Mouse (Mus musculus): Measurements from ENCODE around the gene Alpk1. TPM values are rescaled to one million over a fixed set of nuclear protein-coding genes. Genes with fewer than 3 reads are reported as not detected.

Alpk1 gene
- polyA plus RNA-seq, 1 experiment from 2014 or later, result 0.64 TPM

GRCm38 (mm10) chr3:127743614-127744365, 36.5 kb downstream of the Alpk1 start:
- Histone ChIP-seq H3K4me1 (ENCODE audit: control insufficient read depth, insufficient read depth, low read length) (peaks cover 13% of the 10 kb centered on the region), H3K27me3 (ENCODE audit: control insufficient read depth, insufficient read depth, low read length) (peaks cover 10% of the 10 kb centered on the region), H3K9ac (ENCODE audit: low read length) (no peak overlapping the region), H3K4me2 (ENCODE audit: low read depth) (no peak overlapping the region), H3K4me3 (ENCODE audit: low read depth, low read length) (no peak overlapping the region), H3K27ac (ENCODE audit: low read depth, low read length) (no peak overlapping the region), H3K36me3 (ENCODE audit: control insufficient read depth, insufficient read depth, low read length) (no peaks in the 10 kb centered on the region), H3K9me3 (ENCODE audit: control insufficient read depth, low read length) (no peaks in the 10 kb centered on the region)
- 51% methylated on average over 13 of the region's 14 CpGs for WGBS
- DNase-seq (ENCODE audit: low spot score) (no peak), ATAC-seq (ENCODE audit: insufficient read depth, low FRiP score, low TSS enrichment) (peak; percentile 45; the same call in 1 of the 2 replicates)

- Histone ChIP-seq H3K4me3 (ENCODE audit: low read depth, low read length) (no peak overlapping the region), H3K4me1 (ENCODE audit: control insufficient read depth, insufficient read depth, low read length) (peaks cover 10% of the 10 kb centered on the region), H3K27me3 (ENCODE audit: control insufficient read depth, insufficient read depth, low read length) (peaks cover 4% of the 10 kb centered on the region), H3K27ac (ENCODE audit: low read depth, low read length) (no peak overlapping the region), H3K36me3 (ENCODE audit: control insufficient read depth, insufficient read depth, low read length) (no peaks in the 10 kb centered on the region), H3K9me3 (ENCODE audit: control insufficient read depth, low read length) (no peaks in the 10 kb centered on the region), H3K4me2 (ENCODE audit: low read depth) (no peak overlapping the region), H3K9ac (ENCODE audit: low read length) (no peak overlapping the region)
- DNase-seq (ENCODE audit: low spot score) (no peak), ATAC-seq (ENCODE audit: insufficient read depth, low FRiP score, low TSS enrichment) (no peak)
- WGBS, result 96% methylated on average over 3 of the region's 3 CpGs
Measured at GRCm38 (mm10) chr3:127741473-127741872, 38.9 kb downstream of the Alpk1 start.

DNA sequence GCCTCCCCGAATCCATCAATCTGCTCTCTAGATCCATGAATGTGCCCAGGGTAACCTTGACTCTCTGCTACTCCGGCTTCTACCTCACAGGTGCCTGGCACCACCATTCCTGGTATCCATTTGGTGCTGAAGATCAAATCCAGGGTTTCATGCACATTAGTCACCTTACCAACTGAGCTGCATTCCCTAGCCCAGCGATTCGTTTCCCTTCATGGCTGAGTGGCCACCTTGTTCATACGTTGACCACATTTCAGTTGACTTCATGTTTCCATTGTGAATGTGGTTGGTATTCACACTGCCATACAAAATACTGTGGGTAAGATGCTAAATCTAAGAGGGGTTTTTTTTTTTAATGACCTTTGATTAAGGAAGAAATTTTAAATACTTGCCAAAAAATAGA, 42.5 kb downstream of the Alpk1 start:
- ATAC-seq (ENCODE audit: insufficient read depth, low FRiP score, low TSS enrichment), result no peak
- Histone ChIP-seq H3K9me3 (ENCODE audit: control insufficient read depth, low read length) (no peaks in the 10 kb centered on the region), H3K4me1 (ENCODE audit: control insufficient read depth, insufficient read depth, low read length) (no peaks in the 10 kb centered on the region), H3K4me2 (ENCODE audit: low read depth) (no peak overlapping the region), H3K27ac (ENCODE audit: low read depth, low read length) (no peak overlapping the region), H3K36me3 (ENCODE audit: control insufficient read depth, insufficient read depth, low read length) (no peaks in the 10 kb centered on the region), H3K4me3 (ENCODE audit: low read depth, low read length) (no peak overlapping the region), H3K27me3 (ENCODE audit: control insufficient read depth, insufficient read depth, low read length) (0 out of 2 replicates have a peak, but pooled peaks cover 2% of the 10 kb centered on the region), H3K9ac (ENCODE audit: low read length) (no peak overlapping the region)
- 81% methylated on average over 5 of the region's 5 CpGs for WGBS
- DNase-seq (ENCODE audit: low spot score), result no peak

DNA sequence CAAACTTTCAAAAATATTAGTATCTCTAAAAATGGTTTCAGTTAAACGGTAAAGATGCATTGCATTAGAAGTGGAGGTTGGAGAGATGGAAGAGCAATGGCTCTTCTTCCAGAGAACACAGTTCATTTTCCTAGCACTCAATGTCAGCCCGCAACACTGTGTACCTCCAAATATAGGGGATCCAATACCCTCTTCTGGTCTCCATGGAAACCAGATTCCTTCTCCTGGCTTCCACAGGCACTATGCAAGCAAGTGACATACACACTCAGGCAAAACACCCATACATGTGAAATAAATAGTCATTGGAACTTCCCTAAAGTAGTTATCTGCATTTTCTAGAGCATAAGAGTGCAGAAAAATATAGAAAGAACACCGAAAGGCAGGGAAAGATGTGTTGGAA, 44.9 kb downstream of the Alpk1 start:
- WGBS, result 92% methylated on average over 3 of the region's 3 CpGs
- no peak overlapping the region for H3K27ac ChIP-seq (ENCODE audit: low read depth, low read length)
- no peaks in the 10 kb centered on the region for H3K4me1 ChIP-seq (ENCODE audit: control insufficient read depth, insufficient read depth, low read length)
- ATAC-seq (ENCODE audit: insufficient read depth, low FRiP score, low TSS enrichment) (no peak), DNase-seq (ENCODE audit: low spot score) (no peak)
- H3K4me2 ChIP-seq (ENCODE audit: low read depth), result no peak overlapping the region
- no peaks in the 10 kb centered on the region for H3K36me3 ChIP-seq (ENCODE audit: control insufficient read depth, insufficient read depth, low read length)
- no peaks in the 10 kb centered on the region for H3K9me3 ChIP-seq (ENCODE audit: control insufficient read depth, low read length)
- no peak overlapping the region for H3K4me3 ChIP-seq (ENCODE audit: low read depth, low read length)
- H3K27me3 ChIP-seq (ENCODE audit: control insufficient read depth, insufficient read depth, low read length), result 0 out of 2 replicates have a peak, but pooled peaks cover 2% of the 10 kb centered on the region
- no peak overlapping the region for H3K9ac ChIP-seq (ENCODE audit: low read length)

- Histone ChIP-seq H3K27me3 (ENCODE audit: control insufficient read depth, insufficient read depth, low read length) (0 out of 2 replicates have a peak, but pooled peaks cover 2% of the 10 kb centered on the region), H3K4me3 (ENCODE audit: low read depth, low read length) (no peak overlapping the region), H3K4me1 (ENCODE audit: control insufficient read depth, insufficient read depth, low read length) (0 out of 2 replicates have a peak, but pooled peaks cover 4% of the 10 kb centered on the region), H3K9ac (ENCODE audit: low read length) (no peak overlapping the region), H3K9me3 (ENCODE audit: control insufficient read depth, low read length) (no peaks in the 10 kb centered on the region), H3K4me2 (ENCODE audit: low read depth) (no peak overlapping the region), H3K27ac (ENCODE audit: low read depth, low read length) (no peak overlapping the region), H3K36me3 (ENCODE audit: control insufficient read depth, insufficient read depth, low read length) (no peaks in the 10 kb centered on the region)
- 47% methylated on average over 14 of the region's 14 CpGs for WGBS
- DNase-seq (ENCODE audit: low spot score), result peak; percentile 55
- peak; percentile 69 for ATAC-seq (ENCODE audit: insufficient read depth, low FRiP score, low TSS enrichment)
Measured at GRCm38 (mm10) chr3:127729513-127730137, 50.7 kb downstream of the Alpk1 start.

- no peak overlapping the region for H3K27ac ChIP-seq (ENCODE audit: low read depth, low read length)
- no peaks in the 10 kb centered on the region for H3K27me3 ChIP-seq (ENCODE audit: control insufficient read depth, insufficient read depth, low read length)
- no peaks in the 10 kb centered on the region for H3K36me3 ChIP-seq (ENCODE audit: control insufficient read depth, insufficient read depth, low read length)
- peak; percentile 59; the same call in 1 of the 2 replicates for ATAC-seq (ENCODE audit: insufficient read depth, low FRiP score, low TSS enrichment)
- no peak overlapping the region for H3K4me2 ChIP-seq (ENCODE audit: low read depth)
- 46% methylated on average over 17 of the region's 17 CpGs for WGBS
- H3K9me3 ChIP-seq (ENCODE audit: control insufficient read depth, low read length), result no peaks in the 10 kb centered on the region
- no peak overlapping the region for H3K9ac ChIP-seq (ENCODE audit: low read length)
- no peak for DNase-seq (ENCODE audit: low spot score)
- 0 out of 2 replicates have a peak, but pooled peaks cover 4% of the 10 kb centered on the region for H3K4me1 ChIP-seq (ENCODE audit: control insufficient read depth, insufficient read depth, low read length)
- H3K4me3 ChIP-seq (ENCODE audit: low read depth, low read length), result no peak overlapping the region
Measured at GRCm38 (mm10) chr3:127728851-127729512, 51.3 kb downstream of the Alpk1 start.

DNA sequence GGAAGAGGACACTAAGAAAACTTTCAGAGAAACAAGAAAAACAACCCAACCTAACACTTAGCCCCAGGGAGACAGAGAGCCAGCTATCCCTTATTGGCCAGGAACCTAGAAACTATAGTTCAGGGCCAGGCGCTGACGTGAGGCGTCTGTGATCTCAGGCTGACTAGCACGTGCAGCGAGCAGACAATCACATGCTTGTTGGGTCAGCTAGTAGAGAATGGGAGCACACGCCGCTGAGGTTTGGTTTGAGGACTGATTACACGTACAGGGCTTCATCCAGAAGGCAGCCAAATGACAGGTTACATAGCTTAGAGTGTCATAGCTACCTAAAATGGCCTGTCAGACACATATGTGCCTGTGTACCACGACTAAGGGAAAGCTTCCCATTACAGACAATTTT, 52.3 kb downstream of the Alpk1 start:
- no peak overlapping the region for H3K4me2 ChIP-seq (ENCODE audit: low read depth)
- DNase-seq (ENCODE audit: low spot score) (no peak), ATAC-seq (ENCODE audit: insufficient read depth, low FRiP score, low TSS enrichment) (no peak)
- H3K9me3 ChIP-seq (ENCODE audit: control insufficient read depth, low read length), result no peaks in the 10 kb centered on the region
- no peak overlapping the region for H3K27ac ChIP-seq (ENCODE audit: low read depth, low read length)
- no peak overlapping the region for H3K9ac ChIP-seq (ENCODE audit: low read length)
- no peak overlapping the region for H3K4me3 ChIP-seq (ENCODE audit: low read depth, low read length)
- H3K27me3 ChIP-seq (ENCODE audit: control insufficient read depth, insufficient read depth, low read length), result no peaks in the 10 kb centered on the region
- 0 out of 2 replicates have a peak, but pooled peaks cover 4% of the 10 kb centered on the region for H3K4me1 ChIP-seq (ENCODE audit: control insufficient read depth, insufficient read depth, low read length)
- 64% methylated on average over 9 of the region's 9 CpGs for WGBS
- H3K36me3 ChIP-seq (ENCODE audit: control insufficient read depth, insufficient read depth, low read length), result no peaks in the 10 kb centered on the region

GRCm38 (mm10) chr3:127720948-127721347, 59.4 kb downstream of the Alpk1 start:
- no peak overlapping the region for H3K27ac ChIP-seq (ENCODE audit: low read depth, low read length)
- peaks cover 12% of the 10 kb centered on the region; the same call in 1 of the 2 replicates for H3K4me1 ChIP-seq (ENCODE audit: control insufficient read depth, insufficient read depth, low read length)
- H3K4me3 ChIP-seq (ENCODE audit: low read depth, low read length), result no peak overlapping the region
- no peaks in the 10 kb centered on the region for H3K27me3 ChIP-seq (ENCODE audit: control insufficient read depth, insufficient read depth, low read length)
- no peak overlapping the region for H3K4me2 ChIP-seq (ENCODE audit: low read depth)
- ATAC-seq (ENCODE audit: insufficient read depth, low FRiP score, low TSS enrichment), result no peak
- no peak for DNase-seq (ENCODE audit: low spot score)
- WGBS, result 50% methylated on average over 4 of the region's 4 CpGs
- H3K36me3 ChIP-seq (ENCODE audit: control insufficient read depth, insufficient read depth, low read length), result no peaks in the 10 kb centered on the region
- H3K9me3 ChIP-seq (ENCODE audit: control insufficient read depth, low read length), result no peaks in the 10 kb centered on the region
- no peak overlapping the region for H3K9ac ChIP-seq (ENCODE audit: low read length)
